Mouse (Mus musculus) retina, postnatal 7 days (tissue): ENCODE measurements around the gene Gm49337.
A peak's percentile ranks its signal among the peaks of the same experiment; 100 is the strongest.

Experiments
- DNase-seq: peaks from one replicate; pipeline ENCODE4 v3.0.0-alpha.2; 2012; ENCODE audit warnings: low read depth, low spot score

The Gm49337 gene

DNA sequence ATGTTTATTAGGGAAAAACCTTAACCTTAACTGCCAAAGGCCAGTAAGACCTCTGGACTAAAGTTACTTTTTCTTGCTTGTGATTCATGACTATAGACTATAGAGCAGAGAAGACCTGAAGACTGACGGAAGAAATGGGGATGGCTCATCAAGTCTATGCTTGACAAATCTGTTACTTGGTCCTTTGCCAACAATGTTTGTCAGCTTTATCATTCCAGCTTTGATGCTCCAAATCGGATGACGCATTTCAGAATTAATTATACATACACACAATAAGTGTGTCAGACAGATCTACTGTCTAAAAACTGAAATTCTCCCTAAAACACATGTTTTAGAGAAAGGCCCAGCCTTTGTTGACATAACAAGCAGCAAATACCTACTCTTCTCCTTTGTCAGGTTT is 156.1 kb downstream of the Gm49337 start:
- DNase-seq, result no peak

DNA sequence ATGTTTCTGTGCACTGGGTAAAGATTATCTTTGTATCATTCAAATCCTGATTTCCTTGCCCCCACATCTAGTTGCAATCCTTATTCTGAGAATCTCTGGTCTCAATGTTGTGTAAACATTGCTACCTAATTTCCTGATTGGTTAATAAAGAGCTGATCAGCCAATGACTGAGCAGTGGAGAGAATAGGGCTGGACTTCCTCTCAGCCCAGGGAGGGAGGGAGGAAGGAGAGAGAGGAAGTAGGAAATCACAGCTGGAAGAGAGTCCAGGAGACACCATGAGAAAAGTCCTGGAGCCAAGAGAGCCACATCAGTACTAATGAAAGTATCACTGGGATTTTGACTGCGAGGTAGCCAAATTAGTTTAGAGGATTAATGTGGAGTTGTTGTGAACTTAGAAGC is 163.1 kb downstream of the Gm49337 start:
- DNase-seq, result no peak

DNA sequence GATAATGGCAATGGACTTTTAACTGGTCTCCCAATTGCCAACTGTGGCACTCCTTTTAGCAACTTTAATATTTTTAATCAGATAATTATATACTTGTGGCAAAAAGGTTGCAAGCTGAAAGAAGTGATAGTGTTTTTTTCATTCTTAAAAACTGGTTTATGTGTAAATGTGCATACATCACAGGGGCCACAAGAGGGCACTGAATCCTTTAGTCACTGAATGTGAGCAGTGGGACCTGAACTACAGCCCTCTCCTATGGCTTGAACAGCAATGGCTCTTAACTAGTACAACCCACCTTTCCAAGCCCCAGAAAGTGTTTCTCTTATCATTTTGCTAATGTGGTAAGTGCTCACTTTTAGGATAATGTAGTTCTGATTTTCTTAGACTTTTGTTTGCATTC is 168.9 kb downstream of the Gm49337 start:
- DNase-seq, result peak; percentile 34
